Mouse (Mus musculus): ENCODE measurements around the gene Xrra1. TPM values are rescaled to one million over a fixed set of nuclear protein-coding genes. Genes with fewer than 3 reads are reported as not detected.

Gene Xrra1
- total RNA-seq, 2 experiments from 2014 or later, result 0.78 to 1.2 TPM

GRCm38 (mm10) chr7:99890168-99890755 lies 31.3 kb downstream of the Xrra1 start:
- peak in 1 of 2 experiments; percentile 42 for DNase-seq (ENCODE audit: low spot score in 2 of 2)
- intact Hi-C loops (cut with DNase I), result no loop called here

- intact Hi-C loops (cut with DNase I), result no loop called here
- DNase-seq (ENCODE audit: low spot score in 2 of 2), result peak in 1 of 2 experiments; percentile 20
Observed at GRCm38 (mm10) chr7:99891471-99891870, 32.6 kb downstream of the Xrra1 start.

DNA sequence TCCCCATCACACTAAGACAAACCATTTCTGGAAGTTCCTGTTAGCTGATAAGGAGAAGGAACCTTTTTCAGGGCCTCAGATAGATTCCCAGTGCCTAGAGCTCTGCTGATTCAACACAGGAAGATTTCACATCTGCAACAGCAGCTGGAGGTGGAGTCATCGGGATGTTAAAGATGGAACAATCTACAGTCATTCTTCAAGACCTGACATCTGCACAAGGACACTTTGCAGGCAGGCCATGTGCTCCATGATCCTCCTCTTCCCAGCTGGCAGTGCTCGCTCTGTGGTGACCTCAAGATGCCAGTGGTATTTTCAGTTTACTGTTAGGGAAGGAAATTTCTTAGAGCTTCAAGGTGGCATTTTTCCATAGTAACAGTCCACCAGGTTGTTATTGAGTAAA lies 33.4 kb downstream of the Xrra1 start:
- DNase-seq (ENCODE audit: low spot score in 2 of 2), result no peak
- intact Hi-C loops (cut with DNase I), result no loop called here

GRCm38 (mm10) chr7:99893967-99894366 lies 35.1 kb downstream of the Xrra1 start:
- intact Hi-C loops (cut with DNase I), result no loop called here
- DNase-seq (ENCODE audit: low spot score in 2 of 2), result no peak

DNA sequence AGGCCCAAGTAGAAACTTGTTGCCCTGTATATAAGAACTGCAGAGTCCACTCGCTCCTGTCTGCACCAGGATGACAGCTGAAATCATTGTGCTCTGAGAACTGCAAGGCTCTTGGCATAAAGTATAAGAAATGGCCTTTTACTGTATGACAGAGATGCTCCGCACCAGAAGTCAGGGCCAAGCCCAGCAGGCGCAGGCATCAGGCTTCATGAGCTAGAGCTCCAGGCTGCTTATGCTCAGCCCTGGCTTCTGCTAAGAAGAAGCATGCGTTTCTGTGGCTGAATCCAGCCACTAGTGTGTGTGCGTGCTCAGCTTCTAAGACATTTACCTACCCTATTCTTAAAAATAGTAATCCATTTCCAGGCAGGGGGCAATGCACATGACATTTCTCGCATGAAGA lies 35.6 kb downstream of the Xrra1 start:
- intact Hi-C loops (cut with DNase I), result no loop called here
- no peak for DNase-seq (ENCODE audit: low spot score in 2 of 2)

DNA sequence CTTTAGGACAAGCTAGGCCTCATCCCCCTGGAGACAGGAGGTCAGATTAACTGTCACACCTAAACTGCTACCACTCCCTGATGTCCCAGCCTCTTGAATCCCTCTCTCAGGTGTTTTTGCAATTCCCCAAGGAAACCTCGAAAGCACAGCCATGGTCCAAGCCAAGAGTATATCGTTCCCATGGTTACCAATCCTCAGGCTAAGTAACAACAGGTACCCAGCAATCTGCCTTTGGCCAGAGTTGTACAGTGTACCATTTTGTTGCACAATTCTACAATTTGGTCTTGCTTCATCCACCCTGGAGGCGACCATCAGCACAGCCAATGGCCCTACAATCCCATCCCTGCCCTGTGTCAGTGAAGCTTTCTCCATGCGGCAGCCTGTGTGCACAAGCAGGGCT lies 38.0 kb downstream of the Xrra1 start:
- DNase-seq (ENCODE audit: low spot score in 2 of 2), result no peak
- intact Hi-C loops (cut with DNase I), result no loop called here

- peak; percentile 37 to 89 for DNase-seq (ENCODE audit: low spot score in 2 of 2)
- intact Hi-C loops (cut with DNase I), result no loop called here
Observed at GRCm38 (mm10) chr7:99902208-99902607, 43.3 kb downstream of the Xrra1 start.

- no peak for DNase-seq (ENCODE audit: low spot score in 2 of 2)
- intact Hi-C loops (cut with DNase I), result no loop called here
Observed at GRCm38 (mm10) chr7:99902918-99903665, 44.2 kb downstream of the Xrra1 start.

- intact Hi-C loops (cut with DNase I), result no loop called here
- no peak for DNase-seq (ENCODE audit: low spot score in 2 of 2)
Observed at GRCm38 (mm10) chr7:99904421-99905005, 45.6 kb downstream of the Xrra1 start.

DNA sequence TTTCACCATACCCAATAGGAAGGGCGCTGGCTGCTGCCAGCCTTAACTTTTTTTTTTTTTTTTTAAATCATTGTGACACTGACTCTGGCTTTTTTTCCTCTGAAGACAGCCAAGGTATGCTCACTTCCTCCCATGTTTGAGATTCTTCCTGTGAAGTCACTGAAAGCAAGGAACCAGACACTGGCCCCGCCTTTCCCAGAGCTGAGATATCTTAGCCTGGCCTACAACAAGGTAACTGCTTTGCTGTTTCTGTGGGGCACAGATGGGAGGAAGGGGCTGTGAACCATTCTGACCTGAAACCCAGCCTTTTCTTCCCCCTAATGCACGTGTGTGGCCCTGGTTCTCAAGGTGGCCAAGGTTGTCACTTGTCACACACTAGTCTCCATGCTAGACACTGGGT lies 47.4 kb downstream of the Xrra1 start:
- no peak for DNase-seq (ENCODE audit: low spot score in 2 of 2)
- intact Hi-C loops (cut with DNase I), result no loop called here

DNA sequence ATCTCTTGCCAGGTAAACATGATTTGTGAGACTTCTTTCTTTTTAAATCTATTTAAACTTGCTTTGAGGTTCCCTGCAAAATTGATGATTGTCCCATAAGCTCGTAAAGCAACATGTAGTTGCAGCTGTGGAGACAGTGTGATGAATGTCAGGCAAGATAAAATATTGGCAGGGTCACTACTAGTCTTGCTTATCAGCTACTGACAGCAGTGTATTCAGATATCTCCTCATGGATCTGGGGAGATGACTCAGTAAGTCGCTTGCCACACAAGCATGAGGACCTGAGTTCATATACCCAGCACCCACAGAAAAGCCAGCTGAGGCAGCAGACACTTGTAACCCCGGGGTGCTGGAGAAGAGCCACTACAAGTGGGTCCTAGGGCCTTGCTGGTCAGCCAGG lies 48.5 kb downstream of the Xrra1 start:
- no peak for DNase-seq (ENCODE audit: low spot score in 2 of 2)
- intact Hi-C loops (cut with DNase I), result no loop called here

- intact Hi-C loops (cut with DNase I), result no loop called here
Observed at GRCm38 (mm10) chr7:99911038-99911437, 52.1 kb downstream of the Xrra1 start.

GRCm38 (mm10) chr7:99914316-99914715 lies 55.4 kb downstream of the Xrra1 start:
- intact Hi-C loops (cut with DNase I), result no loop called here

More at GRCm38 (mm10) chr7:99911038-99911437, 52.1 kb downstream of the Xrra1 start:
- DNase-seq (ENCODE audit: low spot score in 2 of 2), result no peak

DNA sequence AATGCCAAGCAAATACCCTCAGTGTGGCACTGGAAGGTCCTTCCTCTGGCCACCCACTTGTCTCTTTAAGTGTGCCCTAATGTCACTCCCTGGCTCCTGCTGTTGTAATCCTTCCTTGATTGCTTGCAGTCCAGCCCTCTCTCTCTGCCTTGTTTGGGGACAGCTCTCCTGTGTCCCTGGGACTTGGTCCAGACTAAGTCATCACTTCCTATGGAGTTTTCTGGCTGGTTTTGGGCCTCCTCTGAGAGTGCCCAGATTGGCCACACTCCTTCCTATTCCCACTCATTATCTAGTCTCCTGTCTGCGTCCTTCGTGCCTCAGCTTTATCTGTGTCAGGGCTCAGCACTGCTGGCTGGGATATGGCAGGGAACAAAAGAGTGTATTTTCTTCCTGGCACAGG lies 56.6 kb downstream of the Xrra1 start:
- DNase-seq (ENCODE audit: low spot score in 2 of 2), result no peak
- intact Hi-C loops (cut with DNase I), result no loop called here

More at GRCm38 (mm10) chr7:99914316-99914715, 55.4 kb downstream of the Xrra1 start:
- no peak for DNase-seq (ENCODE audit: low spot score in 2 of 2)

GRCm38 (mm10) chr7:99916741-99917319 lies 57.9 kb downstream of the Xrra1 start:
- intact Hi-C loops (cut with DNase I), result no loop called here
- peak; percentile 35 to 47 for DNase-seq (ENCODE audit: low spot score in 2 of 2)

- peak; percentile 52 to 59 for DNase-seq (ENCODE audit: low spot score in 2 of 2)
- intact Hi-C loops (cut with DNase I), result no loop called here
Observed at GRCm38 (mm10) chr7:99917320-99917844, 58.5 kb downstream of the Xrra1 start.

GRCm38 (mm10) chr7:99919164-99919563 lies 60.2 kb downstream of the Xrra1 start:
- peak; percentile 32 to 84 for DNase-seq (ENCODE audit: low spot score in 2 of 2)
- intact Hi-C loops (cut with DNase I), result no loop called here

- DNase-seq (ENCODE audit: low spot score in 2 of 2), result no peak
- intact Hi-C loops (cut with DNase I), result no loop called here
Observed at GRCm38 (mm10) chr7:99919971-99920370, 61.1 kb downstream of the Xrra1 start.

- intact Hi-C loops (cut with DNase I), result no loop called here
- no peak for DNase-seq (ENCODE audit: low spot score in 2 of 2)
Observed at GRCm38 (mm10) chr7:99920416-99920815, 61.5 kb downstream of the Xrra1 start.
